Mouse (Mus musculus): ENCODE data around the gene Psap. TPM values are rescaled to one million over a fixed set of nuclear protein-coding genes. Genes with fewer than 3 reads are reported as not detected.

Psap gene
- total RNA-seq, 1 experiment, result 365 TPM

GRCm38 (mm10) chr10:60328963-60329650 lies 51.7 kb downstream of the Psap start:
- Histone ChIP-seq H3K4me3 (ENCODE audit: insufficient read depth in 1 of 2, low read depth in 1 of 2, low read length in 2 of 2, poor library complexity in 1 of 2, severe bottlenecking in 1 of 2) (no peak overlapping the region), H3K9me3 (ENCODE audit: control insufficient read depth, insufficient read depth, low read depth, low read length) (no peaks in the 10 kb centered on the region), H3K4me1 (ENCODE audit: control insufficient read depth in 2 of 2, insufficient read depth in 2 of 2, low read length in 2 of 2, poor library complexity in 1 of 2) (no peaks in the 10 kb centered on the region), H3K9ac (ENCODE audit: insufficient read depth, low read depth, low read length, poor library complexity, severe bottlenecking) (no peak overlapping the region), H3K36me3 (ENCODE audit: control insufficient read depth, insufficient read depth, low read length, poor library complexity, severe bottlenecking) (no peaks in the 10 kb centered on the region), H3K27ac (ENCODE audit: insufficient read depth, low read depth, low read length, poor library complexity, severe bottlenecking) (no peak overlapping the region)
- in situ Hi-C loops (cut with MboI; ENCODE audit: low sequenced_read_pairs in 2 of 2, unreplicated experiment in 2 of 2), result no loop called here
- no peak for TF ChIP-seq ZC3H11A (IDR thresholded peaks at IDR 0.05; ENCODE audit: borderline replicate concordance, low read depth, low read length)
- TF ChIP-seq MAFK (IDR thresholded peaks at IDR 0.05; ENCODE audit: insufficient read depth, low read depth, low read length), result no peak
- TF ChIP-seq CHD2 (IDR thresholded peaks at IDR 0.05; ENCODE audit: low read depth, low read length), result no peak
- no peak for TF ChIP-seq HCFC1 (IDR thresholded peaks at IDR 0.05; ENCODE audit: borderline replicate concordance, insufficient read depth, low read length)
- TF ChIP-seq ZNF384 (IDR thresholded peaks at IDR 0.05; ENCODE audit: low read depth, low read length), result no peak
- no peak for DNase-seq (ENCODE audit: low read depth, low spot score)

GRCm38 (mm10) chr10:60334583-60334982 lies 57.2 kb downstream of the Psap start:
- DNase-seq (ENCODE audit: low read depth, low spot score), result no peak
- Histone ChIP-seq H3K36me3 (ENCODE audit: control insufficient read depth, insufficient read depth, low read length, poor library complexity, severe bottlenecking) (no peaks in the 10 kb centered on the region), H3K27ac (ENCODE audit: insufficient read depth, low read depth, low read length, poor library complexity, severe bottlenecking) (no peak overlapping the region), H3K9me3 (ENCODE audit: control insufficient read depth, insufficient read depth, low read depth, low read length) (no peaks in the 10 kb centered on the region), H3K4me1 (ENCODE audit: control insufficient read depth in 2 of 2, insufficient read depth in 2 of 2, low read length in 2 of 2, poor library complexity in 1 of 2) (no peaks in the 10 kb centered on the region), H3K4me3 (ENCODE audit: insufficient read depth in 1 of 2, low read depth in 1 of 2, low read length in 2 of 2, poor library complexity in 1 of 2, severe bottlenecking in 1 of 2) (no peak overlapping the region), H3K9ac (ENCODE audit: insufficient read depth, low read depth, low read length, poor library complexity, severe bottlenecking) (no peak overlapping the region)
- TF ChIP-seq ZC3H11A (IDR thresholded peaks at IDR 0.05; ENCODE audit: borderline replicate concordance, low read depth, low read length) (no peak), CHD2 (IDR thresholded peaks at IDR 0.05; ENCODE audit: low read depth, low read length) (no peak), MAFK (IDR thresholded peaks at IDR 0.05; ENCODE audit: insufficient read depth, low read depth, low read length) (no peak), ZNF384 (IDR thresholded peaks at IDR 0.05; ENCODE audit: low read depth, low read length) (no peak), HCFC1 (IDR thresholded peaks at IDR 0.05; ENCODE audit: borderline replicate concordance, insufficient read depth, low read length) (no peak)
- in situ Hi-C loops (cut with MboI; ENCODE audit: low sequenced_read_pairs in 2 of 2, unreplicated experiment in 2 of 2), result no loop called here

GRCm38 (mm10) chr10:60335021-60335420 lies 57.6 kb downstream of the Psap start:
- no peaks in the 10 kb centered on the region for H3K36me3 ChIP-seq (ENCODE audit: control insufficient read depth, insufficient read depth, low read length, poor library complexity, severe bottlenecking)
- TF ChIP-seq ZNF384 (IDR thresholded peaks at IDR 0.05; ENCODE audit: low read depth, low read length), result no peak
- H3K9me3 ChIP-seq (ENCODE audit: control insufficient read depth, insufficient read depth, low read depth, low read length), result no peaks in the 10 kb centered on the region
- no peak for DNase-seq (ENCODE audit: low read depth, low spot score)
- no peaks in the 10 kb centered on the region for H3K4me1 ChIP-seq (ENCODE audit: control insufficient read depth in 2 of 2, insufficient read depth in 2 of 2, low read length in 2 of 2, poor library complexity in 1 of 2)
- H3K4me3 ChIP-seq (ENCODE audit: insufficient read depth in 1 of 2, low read depth in 1 of 2, low read length in 2 of 2, poor library complexity in 1 of 2, severe bottlenecking in 1 of 2), result no peak overlapping the region
- no peak overlapping the region for H3K9ac ChIP-seq (ENCODE audit: insufficient read depth, low read depth, low read length, poor library complexity, severe bottlenecking)
- no peak overlapping the region for H3K27ac ChIP-seq (ENCODE audit: insufficient read depth, low read depth, low read length, poor library complexity, severe bottlenecking)
- in situ Hi-C loops (cut with MboI; ENCODE audit: low sequenced_read_pairs in 2 of 2, unreplicated experiment in 2 of 2), result no loop called here

- Histone ChIP-seq H3K4me3 (ENCODE audit: insufficient read depth in 1 of 2, low read depth in 1 of 2, low read length in 2 of 2, poor library complexity in 1 of 2, severe bottlenecking in 1 of 2) (no peak overlapping the region), H3K9me3 (ENCODE audit: control insufficient read depth, insufficient read depth, low read depth, low read length) (no peaks in the 10 kb centered on the region), H3K4me1 (ENCODE audit: control insufficient read depth in 2 of 2, insufficient read depth in 2 of 2, low read length in 2 of 2, poor library complexity in 1 of 2) (0 out of 4 replicates have a peak, but pooled peaks cover 0 to 2% of the 10 kb centered on the region in 2 experiments), H3K36me3 (ENCODE audit: control insufficient read depth, insufficient read depth, low read length, poor library complexity, severe bottlenecking) (no peaks in the 10 kb centered on the region), H3K9ac (ENCODE audit: insufficient read depth, low read depth, low read length, poor library complexity, severe bottlenecking) (no peak overlapping the region), H3K27ac (ENCODE audit: insufficient read depth, low read depth, low read length, poor library complexity, severe bottlenecking) (no peak overlapping the region)
- DNase-seq (ENCODE audit: low read depth, low spot score), result no peak
- TF ChIP-seq HCFC1 (IDR thresholded peaks at IDR 0.05; ENCODE audit: borderline replicate concordance, insufficient read depth, low read length), result no peak
- TF ChIP-seq MAFK (IDR thresholded peaks at IDR 0.05; ENCODE audit: insufficient read depth, low read depth, low read length), result no peak
- TF ChIP-seq ZNF384 (IDR thresholded peaks at IDR 0.05; ENCODE audit: low read depth, low read length), result no peak
- no peak for TF ChIP-seq ZC3H11A (IDR thresholded peaks at IDR 0.05; ENCODE audit: borderline replicate concordance, low read depth, low read length)
- TF ChIP-seq CHD2 (IDR thresholded peaks at IDR 0.05; ENCODE audit: low read depth, low read length), result no peak
- in situ Hi-C loops (cut with MboI; ENCODE audit: low sequenced_read_pairs in 2 of 2, unreplicated experiment in 2 of 2), result no loop called here
Measured at GRCm38 (mm10) chr10:60341528-60341927, 64.1 kb downstream of the Psap start.

GRCm38 (mm10) chr10:60344111-60344510 lies 66.7 kb downstream of the Psap start:
- TF ChIP-seq MAFK (IDR thresholded peaks at IDR 0.05; ENCODE audit: insufficient read depth, low read depth, low read length) (no peak), ZNF384 (IDR thresholded peaks at IDR 0.05; ENCODE audit: low read depth, low read length) (no peak), CHD2 (IDR thresholded peaks at IDR 0.05; ENCODE audit: low read depth, low read length) (no peak), HCFC1 (IDR thresholded peaks at IDR 0.05; ENCODE audit: borderline replicate concordance, insufficient read depth, low read length) (no peak), ZC3H11A (IDR thresholded peaks at IDR 0.05; ENCODE audit: borderline replicate concordance, low read depth, low read length) (no peak)
- in situ Hi-C loops (cut with MboI; ENCODE audit: low sequenced_read_pairs in 2 of 2, unreplicated experiment in 2 of 2), result no loop called here
- no peak for DNase-seq (ENCODE audit: low read depth, low spot score)
- Histone ChIP-seq H3K9me3 (ENCODE audit: control insufficient read depth, insufficient read depth, low read depth, low read length) (no peaks in the 10 kb centered on the region), H3K4me3 (ENCODE audit: insufficient read depth in 1 of 2, low read depth in 1 of 2, low read length in 2 of 2, poor library complexity in 1 of 2, severe bottlenecking in 1 of 2) (no peak overlapping the region), H3K9ac (ENCODE audit: insufficient read depth, low read depth, low read length, poor library complexity, severe bottlenecking) (no peak overlapping the region), H3K4me1 (ENCODE audit: control insufficient read depth in 2 of 2, insufficient read depth in 2 of 2, low read length in 2 of 2, poor library complexity in 1 of 2) (0 out of 4 replicates have a peak, but pooled peaks cover 0 to 2% of the 10 kb centered on the region in 2 experiments), H3K27ac (ENCODE audit: insufficient read depth, low read depth, low read length, poor library complexity, severe bottlenecking) (no peak overlapping the region), H3K36me3 (ENCODE audit: control insufficient read depth, insufficient read depth, low read length, poor library complexity, severe bottlenecking) (no peaks in the 10 kb centered on the region)

All from ES-E14 (cell line).